Mouse (Mus musculus): ENCODE results near the gene Rbfox3.

DNA sequence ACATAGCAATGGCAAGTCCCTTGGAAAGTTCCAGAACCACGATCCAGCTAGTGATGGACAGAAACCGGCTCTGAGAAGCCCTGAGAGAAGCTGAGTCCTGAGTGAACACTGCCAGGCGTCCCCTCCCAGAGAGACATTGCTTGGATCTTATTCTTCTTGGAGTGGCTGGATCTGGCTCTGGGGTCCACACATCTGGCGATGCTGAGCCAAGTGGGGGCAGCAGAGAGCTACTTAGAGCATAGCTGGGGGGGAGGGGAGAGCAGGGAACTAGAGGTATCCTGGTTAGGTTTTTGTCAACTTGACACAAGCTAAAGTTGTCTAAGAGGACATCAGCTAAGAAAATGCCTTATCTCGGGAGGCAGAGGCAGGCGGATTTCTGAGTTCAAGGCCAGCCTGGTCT lies 170.1 kb downstream of the Rbfox3 start:
- peak; percentile 48 for TF ChIP-seq CTCF (IDR thresholded peaks at IDR 0.05; ENCODE audit: extremely low read depth, insufficient read depth, low read length)
- no peak for TF ChIP-seq POLR2A (IDR thresholded peaks at IDR 0.05; ENCODE audit: extremely low read depth, insufficient read depth, low read length)
